Comparison of ENCODE assay signal across 8 mouse cellular contexts in genomic region chr11:116412904-116413630, GRCm38 (mm10). TPM values are rescaled to one million over a fixed set of nuclear protein-coding genes. Genes with fewer than 3 reads are reported as not detected.
A peak's percentile ranks its signal among the peaks of the same experiment; 100 is the strongest.
DNase-seq lines count a peak whose midpoint lies in the region; ATAC-seq and TF ChIP-seq lines count a peak whose summit lies in the region.

Gene Rnf157 (minus strand): TSS chr11:116413032.

- no peaks in the 10 kb centered on the region for H3K27me3 ChIP-seq in C2C12 (ENCODE audit: control insufficient read depth, insufficient read depth, insufficient read length)
- H3K27me3 ChIP-seq in forebrain, embryonic 10.5 days (ENCODE audit: poor library complexity, severe bottlenecking) = peaks cover 44% of the 10 kb centered on the region
- peaks cover 11% of the 10 kb centered on the region; the same call in 1 of the 2 replicates for H3K27me3 ChIP-seq in heart, embryonic 13.5 days (replicated peaks)
- H3K27me3 ChIP-seq in liver, embryonic 14.5 days (ENCODE audit: control insufficient read depth, insufficient read depth, low read length) = peaks cover 21% of the 10 kb centered on the region
- H3K27me3 ChIP-seq in stomach, embryonic 14.5 days (ENCODE audit: control insufficient read depth, insufficient read depth, low read length) = no peaks in the 10 kb centered on the region

- peak within 1 kb of the TSS; percentile 74 for H3ac ChIP-seq in C2C12 (ENCODE audit: control insufficient read depth, insufficient read length, low read depth)

- WGBS in forebrain, embryonic 10.5 days = 2% methylated on average over 79 of the region's 82 CpGs
- WGBS in heart, embryonic 13.5 days = 2% methylated on average over 77 of the region's 82 CpGs
- 3% methylated on average over 62 of the region's 82 CpGs for WGBS in liver, embryonic 14.5 days (ENCODE audit: insufficient replicate concordance)
- WGBS in stomach, embryonic 14.5 days = 3% methylated on average over 58 of the region's 82 CpGs

- peak within 1 kb of the TSS; percentile 47 for H3K4me3 ChIP-seq in C2C12 (ENCODE audit: insufficient read depth, poor library complexity, severe bottlenecking)
- H3K4me3 ChIP-seq in forebrain, embryonic 10.5 days = peak within 1 kb of the TSS; percentile 81
- H3K4me3 ChIP-seq in heart, embryonic 13.5 days = peak within 1 kb of the TSS; percentile 79
- peak within 1 kb of the TSS; percentile 65 to 75 for H3K4me3 ChIP-seq in liver, embryonic 14.5 days (ENCODE audit: insufficient read depth in 1 of 2, low read depth in 2 of 2, low read length in 2 of 2)
- H3K4me3 ChIP-seq in stomach, embryonic 14.5 days (ENCODE audit: low read depth, low read length) = peak within 1 kb of the TSS; percentile 74

- H3K27ac ChIP-seq in forebrain, embryonic 10.5 days = peak within 1 kb of the TSS; percentile 94
- peak within 1 kb of the TSS; percentile 45 for H3K27ac ChIP-seq in heart, embryonic 13.5 days (replicated peaks)
- no peak within 1 kb of the TSS for H3K27ac ChIP-seq in liver, embryonic 14.5 days
- H3K27ac ChIP-seq in stomach, embryonic 14.5 days (ENCODE audit: low read length) = no peak within 1 kb of the TSS

- H3K4me2 ChIP-seq in heart, embryonic 13.5 days = peak within 1 kb of the TSS; percentile 95
- peak within 1 kb of the TSS; percentile 99 for H3K4me2 ChIP-seq in liver, embryonic 14.5 days (ENCODE audit: low read depth)
- H3K4me2 ChIP-seq in stomach, embryonic 14.5 days (replicated peaks; ENCODE audit: low read depth, low read length) = peak within 1 kb of the TSS; percentile 96

- no peak for TF ChIP-seq CTCF in C2C12 (IDR thresholded peaks at IDR 0.05; ENCODE audit: control insufficient read depth, insufficient read depth, insufficient read length)
- TF ChIP-seq CTCF in brain, embryonic 14.5 days (IDR thresholded peaks at IDR 0.05; ENCODE audit: borderline replicate concordance, extremely low read depth, insufficient read depth, insufficient read length) = no peak
- no peak for TF ChIP-seq CTCF in liver, embryonic 14.5 days (IDR thresholded peaks at IDR 0.05; ENCODE audit: low read depth)

- no peak for TF ChIP-seq EP300 in liver, embryonic 14.5 days (IDR thresholded peaks at IDR 0.05; ENCODE audit: low read depth)

- H3K79me2 ChIP-seq in C2C12 (ENCODE audit: control insufficient read depth, insufficient read depth) = no peaks in the 10 kb centered on the region

- no peaks in the 10 kb centered on the region for H3K36me3 ChIP-seq in C2C12 (ENCODE audit: control insufficient read depth, insufficient read depth)
- H3K36me3 ChIP-seq in forebrain, embryonic 10.5 days (replicated peaks) = 0 out of 2 replicates have a peak, but pooled peaks cover 4% of the 10 kb centered on the region
- no peaks in the 10 kb centered on the region for H3K36me3 ChIP-seq in heart, embryonic 13.5 days
- no peaks in the 10 kb centered on the region for H3K36me3 ChIP-seq in liver, embryonic 14.5 days (replicated peaks; ENCODE audit: control insufficient read depth, insufficient read depth, low read depth)
- H3K36me3 ChIP-seq in stomach, embryonic 14.5 days (ENCODE audit: control insufficient read depth, insufficient read depth, low read length) = no peaks in the 10 kb centered on the region

- H3K4me1 ChIP-seq in forebrain, embryonic 10.5 days = peaks cover 38% of the 10 kb centered on the region
- peaks cover 25% of the 10 kb centered on the region for H3K4me1 ChIP-seq in heart, embryonic 13.5 days
- peaks cover 4 to 10% of the 10 kb centered on the region in 2 experiments for H3K4me1 ChIP-seq in liver, embryonic 14.5 days (replicated peaks; ENCODE audit: control insufficient read depth in 2 of 2, insufficient read depth in 2 of 2, low read length in 1 of 2)
- peaks cover 9% of the 10 kb centered on the region; the same call in 1 of the 2 replicates for H3K4me1 ChIP-seq in stomach, embryonic 14.5 days (ENCODE audit: control insufficient read depth, insufficient read depth, low read length)

- peaks cover 1% of the 10 kb centered on the region for H3K79me3 ChIP-seq in C2C12 (ENCODE audit: low read depth)

- peak; percentile 88 for TF ChIP-seq POLR2A in brain, embryonic 14.5 days (IDR thresholded peaks at IDR 0.05; ENCODE audit: borderline replicate concordance, extremely low read depth, insufficient read depth, insufficient read length, poor library complexity, severe bottlenecking)

- H3K9me3 ChIP-seq in forebrain, embryonic 10.5 days = no peaks in the 10 kb centered on the region
- H3K9me3 ChIP-seq in heart, embryonic 13.5 days = no peaks in the 10 kb centered on the region
- no peaks in the 10 kb centered on the region for H3K9me3 ChIP-seq in liver, embryonic 14.5 days (ENCODE audit: control insufficient read depth, low read length)
- H3K9me3 ChIP-seq in stomach, embryonic 14.5 days (ENCODE audit: control insufficient read depth, low read depth, low read length) = no peaks in the 10 kb centered on the region

- DNase-seq in brain, embryonic 14.5 days (ENCODE audit: low read depth) = peak; percentile 95
- peak; percentile 79 for DNase-seq in forebrain, embryonic 10.5 days (ENCODE audit: extremely low spot score, low spot score)
- DNase-seq in kidney, postnatal 10 days = peak; percentile 90
- peak in 1 of 3 experiments; percentile 36 for DNase-seq in liver, embryonic 14.5 days (ENCODE audit: low read depth in 3 of 3, low spot score in 3 of 3)
- peak; percentile 88 for DNase-seq in neural tube, embryonic 10.5 days (ENCODE audit: extremely low spot score, low spot score)

- peak within 1 kb of the TSS; percentile 93 for H3K9ac ChIP-seq in heart, embryonic 13.5 days
- peak within 1 kb of the TSS; percentile 69 for H3K9ac ChIP-seq in liver, embryonic 14.5 days (replicated peaks)
- peak within 1 kb of the TSS; percentile 84 for H3K9ac ChIP-seq in stomach, embryonic 14.5 days (replicated peaks; ENCODE audit: low read depth, low read length)

- ATAC-seq in heart, embryonic 13.5 days (ENCODE audit: extremely low read depth, insufficient number of reproducible peaks, low FRiP score, low TSS enrichment) = peak; percentile 90
- peak; percentile 89 for ATAC-seq in liver, embryonic 14.5 days (ENCODE audit: insufficient read depth)
- peak; percentile 91 for ATAC-seq in stomach, embryonic 14.5 days (ENCODE audit: insufficient number of reproducible peaks, insufficient read depth, low FRiP score, low read depth)

TF ChIP-seq in C2C12, 6 proteins besides CTCF, POLR2A, EP300 and RAD21:
- TF ChIP-seq MAX (IDR thresholded peaks at IDR 0.05) (peak; percentile 92), CEBPB (IDR thresholded peaks at IDR 0.05; ENCODE audit: low read depth) (no peak), MYOD1 (IDR thresholded peaks at IDR 0.05; ENCODE audit: control insufficient read depth, insufficient read length, low read depth) (no peak), FOSL1 (IDR thresholded peaks at IDR 0.05; ENCODE audit: insufficient read depth, low read length, poor library complexity, severe bottlenecking) (no peak), USF1 (IDR thresholded peaks at IDR 0.05; ENCODE audit: low read depth) (no peak)
TF ChIP-seq in C2C12: peak in this region for 1.

RNA-seq across cellular contexts. Expression of gene Rnf157, which starts in this region (rescaled TPM):
- polyA plus RNA-seq in C2C12 (2012; fragmentation: generic; extraction: Trizol) = 13.2 TPM
- polyA plus RNA-seq in brain, embryonic 14.5 days (2012; rRNA removed) = 59.5 and 97.3 TPM in 2 replicates
- 5.5 and 5.7 TPM in 2 replicates for polyA plus RNA-seq in forebrain, embryonic 10.5 days (2016; fragmentation: Nextera tagmentation; extraction: Ambion mirVana)
- 4.0 and 6.1 TPM in 2 replicates for polyA plus RNA-seq in heart, embryonic 13.5 days (2015; fragmentation: Nextera tagmentation; extraction: Ambion mirVana)
- polyA plus RNA-seq in liver, embryonic 14.5 days (2012; rRNA removed) = 0.57 and 0.75 TPM in 2 replicates
- 0.66 and 1.2 TPM in 2 replicates for polyA plus RNA-seq in liver, embryonic 14.5 days (2014; fragmentation: Nextera tagmentation; extraction: Ambion mirVana)
- polyA plus RNA-seq in stomach, embryonic 14.5 days (2014; fragmentation: Nextera tagmentation; extraction: Ambion mirVana) = 9.8 and 12.8 TPM in 2 replicates

Comparison
In these comparisons a context has a peak if more than half of its experiments do, and no peak if none do; other contexts are left out.
1. H3K27ac ChIP-seq: peak in forebrain, embryonic 10.5 days (single experiment) and heart, embryonic 13.5 days (single experiment); none in liver, embryonic 14.5 days (single experiment) and stomach, embryonic 14.5 days (single experiment).
2. Peak in every context shown above with its lines, with median percentiles within 50 percentile points of each other: H3K4me3 ChIP-seq, ATAC-seq, H3K4me2 ChIP-seq and H3K9ac ChIP-seq.